Mouse (Mus musculus): ENCODE data around the gene Defb19.

- TF ChIP-seq CHD2 (IDR thresholded peaks at IDR 0.05; ENCODE audit: low read depth, low read length), result no peak
- no peak for TF ChIP-seq ZNF384 (IDR thresholded peaks at IDR 0.05; ENCODE audit: low read depth, low read length)
- no peak for TF ChIP-seq ZC3H11A (IDR thresholded peaks at IDR 0.05; ENCODE audit: borderline replicate concordance, low read depth, low read length)
These were observed 42.8 kb upstream of the Defb19 start, which contains the start of gene Defb25 for GRCm38 (mm10) chr2:152622953-152623352.

Measured in ES-E14 (cell line).